Mouse (Mus musculus): ENCODE measurements around the gene Nt5c2.

Nt5c2 gene

DNA sequence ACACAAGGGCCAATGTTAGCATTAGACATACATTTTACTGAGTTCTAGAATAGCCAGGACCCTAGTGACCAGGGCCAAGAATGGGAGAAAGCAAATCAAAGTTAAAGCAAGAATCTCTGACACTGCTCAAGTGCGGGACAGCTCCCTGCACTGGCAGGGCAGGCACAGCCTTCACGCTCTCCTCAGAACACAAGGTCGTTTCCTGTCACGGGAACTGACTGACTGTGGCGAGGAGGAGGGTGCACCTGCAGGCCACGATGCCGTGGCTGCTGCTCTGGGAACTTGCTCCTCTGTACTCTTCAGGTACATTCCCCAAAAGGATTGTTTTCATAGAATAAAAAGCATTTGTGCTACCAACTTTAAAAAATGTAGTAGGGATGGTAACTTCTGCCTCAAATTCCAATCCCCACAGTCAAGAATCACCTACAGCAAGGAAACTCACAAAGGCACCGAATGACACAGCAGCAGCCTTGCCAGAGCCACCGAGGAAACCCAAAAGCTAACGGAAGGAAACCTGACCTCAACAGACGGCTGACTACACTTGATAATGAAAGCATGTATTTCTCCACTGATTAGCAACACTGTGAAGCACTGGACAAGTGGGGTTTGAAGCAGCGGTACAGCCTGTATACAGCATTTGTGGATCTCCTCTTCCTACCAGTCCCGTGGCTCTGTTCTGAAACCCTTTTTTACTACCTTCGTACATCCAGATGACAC, 127.0 kb downstream of the Nt5c2 start:
- no peak for DNase-seq (ENCODE audit: low read depth, low spot score)

DNA sequence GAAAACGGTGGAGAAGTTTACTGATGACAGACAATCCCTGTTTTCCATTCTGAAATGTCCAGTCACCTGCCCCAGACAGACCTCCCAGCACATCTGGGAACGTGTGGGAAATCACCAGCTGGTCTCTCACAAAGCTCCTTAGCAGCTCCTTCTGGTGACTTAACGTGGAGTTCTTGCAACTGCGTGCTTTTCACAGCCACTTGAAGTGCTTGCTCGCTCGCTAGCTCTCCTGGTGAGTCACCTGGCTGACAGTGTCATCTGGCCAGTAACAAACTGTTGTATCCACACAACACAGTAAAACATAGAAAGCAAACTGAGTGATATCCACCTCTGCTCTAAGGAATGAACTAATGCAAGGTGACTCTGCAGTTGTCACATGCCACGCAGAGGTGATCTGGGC, 128.1 kb downstream of the Nt5c2 start:
- no peak for DNase-seq (ENCODE audit: low read depth, low spot score)

DNA sequence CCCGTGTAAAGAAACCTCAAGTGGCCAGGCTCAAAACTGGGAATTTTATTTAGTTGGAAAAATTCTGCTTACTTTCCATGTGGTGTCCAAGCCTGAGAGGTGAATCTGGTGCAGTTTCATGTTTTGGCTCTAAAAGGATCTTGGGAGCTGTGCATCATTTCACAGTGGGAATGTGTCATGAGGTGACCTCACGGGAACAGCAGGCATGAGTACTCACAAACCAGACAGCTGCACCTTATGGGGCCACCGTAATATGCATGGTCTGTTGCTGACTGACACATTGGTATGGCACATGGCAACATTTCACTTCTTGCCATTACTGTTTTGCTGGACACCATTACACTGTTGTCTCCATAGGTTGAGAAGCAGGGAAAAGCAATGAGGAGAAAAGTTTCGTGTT, 129.6 kb downstream of the Nt5c2 start:
- DNase-seq (ENCODE audit: low read depth, low spot score) = no peak

DNA sequence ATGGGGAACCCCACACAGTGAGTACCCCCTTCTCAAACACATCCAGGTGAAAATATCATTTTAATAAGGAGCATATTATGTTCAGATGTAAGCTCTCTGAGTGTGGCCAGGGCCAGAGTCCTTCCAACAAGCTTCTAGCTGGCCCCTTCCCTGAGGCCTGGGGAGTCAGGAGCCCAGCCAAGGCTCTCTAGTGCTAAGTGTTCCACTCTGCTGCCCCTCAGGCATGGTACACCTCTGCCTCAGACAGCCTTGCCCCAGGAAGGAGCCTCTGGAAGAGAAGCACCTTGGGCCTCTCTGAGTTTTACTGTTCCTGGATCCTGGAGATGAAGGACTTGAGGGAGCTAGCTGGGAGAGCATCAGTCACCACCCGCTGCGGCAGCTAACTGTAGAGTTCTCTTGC, 135.1 kb downstream of the Nt5c2 start:
- DNase-seq (ENCODE audit: low read depth, low spot score) = no peak

DNA sequence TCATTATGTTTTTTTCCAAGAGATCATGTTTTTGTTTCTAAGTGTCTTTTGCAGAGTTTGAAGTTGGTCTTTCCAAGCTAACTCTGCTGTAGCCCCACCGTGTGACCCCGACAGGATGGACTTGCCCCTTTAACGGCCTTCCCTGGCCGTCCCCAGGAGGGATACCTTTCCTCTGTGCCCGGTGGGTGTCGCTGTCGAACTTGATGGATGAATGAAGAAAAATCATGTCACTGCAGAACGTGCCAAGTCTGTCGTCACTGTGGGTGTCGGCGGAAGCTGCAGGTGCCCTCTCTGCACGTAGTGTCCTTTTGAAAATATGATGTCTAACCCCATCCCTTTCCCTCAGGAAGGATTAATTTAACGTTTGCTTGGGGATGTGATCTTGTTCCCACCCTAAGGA, 136.6 kb downstream of the Nt5c2 start:
- no peak for DNase-seq (ENCODE audit: low read depth, low spot score)

DNA sequence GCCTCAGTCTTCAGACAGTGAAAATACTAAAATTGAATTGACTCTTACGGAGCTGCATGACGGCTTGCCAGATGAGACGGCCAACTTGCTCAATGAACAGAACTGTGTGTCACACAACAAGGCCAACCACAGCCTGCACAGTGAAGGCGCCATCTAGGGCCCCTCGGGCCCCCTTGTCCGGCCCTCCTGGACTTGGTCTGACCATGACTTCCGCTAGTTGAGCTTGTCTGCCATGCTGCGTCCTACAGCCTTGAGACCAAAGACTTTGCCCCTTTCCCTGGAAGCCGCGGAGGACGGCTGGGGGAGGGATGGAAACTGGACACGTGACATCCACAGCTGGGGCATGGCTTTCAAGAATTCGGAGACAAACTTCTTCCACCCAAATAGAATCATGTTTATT, 137.1 kb downstream of the Nt5c2 start:
- no peak for DNase-seq (ENCODE audit: low read depth, low spot score)

DNA sequence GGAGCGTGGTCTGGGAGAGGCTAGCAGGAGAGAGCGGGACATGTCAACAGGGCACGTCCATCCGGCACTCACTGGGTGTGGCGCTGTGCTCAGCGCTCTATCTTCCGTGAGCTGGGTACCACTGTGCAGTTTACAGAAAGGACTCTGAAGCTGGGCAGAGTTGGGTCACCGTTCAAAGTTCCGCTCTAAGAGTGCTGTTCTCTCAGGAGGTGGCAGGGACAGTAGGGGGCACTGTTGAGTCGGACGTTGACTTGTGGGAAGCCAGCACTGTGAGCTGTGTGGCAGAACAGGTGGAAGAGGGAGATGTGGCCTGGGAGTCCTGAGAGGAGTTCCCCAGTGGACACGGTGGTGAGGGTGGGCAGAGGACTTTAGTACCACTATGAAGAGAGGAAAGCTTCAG, 139.2 kb downstream of the Nt5c2 start:
- DNase-seq (ENCODE audit: low read depth, low spot score) = peak; percentile 67

DNA sequence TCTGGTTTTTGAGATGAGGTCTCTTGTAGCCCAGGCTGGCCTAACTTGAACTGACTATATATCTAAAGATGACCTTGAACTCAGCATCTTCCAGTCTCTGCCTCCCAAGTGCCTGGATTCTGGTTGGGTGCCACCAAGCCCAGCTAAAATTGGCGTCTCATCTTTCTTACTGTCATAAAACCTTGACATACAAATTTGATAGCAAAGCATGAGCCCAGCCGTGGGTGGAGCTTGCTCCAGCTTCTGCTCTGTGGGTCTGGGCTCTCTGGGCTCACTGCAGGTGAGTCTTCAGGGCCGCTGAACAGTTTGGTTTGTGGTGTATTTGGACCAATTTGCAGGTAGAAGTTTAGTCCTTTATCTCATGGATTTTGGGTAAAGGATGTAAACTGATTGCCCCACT, 141.0 kb downstream of the Nt5c2 start:
- DNase-seq (ENCODE audit: low read depth, low spot score) = no peak

DNA sequence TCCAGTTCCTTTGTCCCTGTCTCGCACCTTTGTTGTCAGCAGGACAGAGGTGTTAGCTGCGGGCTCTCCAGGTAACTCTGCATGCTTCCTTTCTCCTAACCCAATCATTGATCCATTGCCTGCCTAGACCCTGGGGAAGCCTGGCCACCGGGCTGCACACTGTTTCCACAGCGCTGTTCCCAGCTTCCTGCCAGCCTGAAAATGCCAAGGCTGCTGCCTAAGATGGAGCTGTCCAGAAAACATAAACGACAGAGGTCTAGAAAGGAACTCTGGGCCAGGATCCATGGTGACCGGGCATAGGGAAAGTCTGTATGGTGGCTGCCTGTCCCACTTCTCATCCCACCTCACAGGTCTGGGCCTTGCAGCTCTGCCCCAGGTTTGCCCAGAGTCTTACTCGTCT, 143.3 kb downstream of the Nt5c2 start:
- no peak for DNase-seq (ENCODE audit: low read depth, low spot score)

DNA sequence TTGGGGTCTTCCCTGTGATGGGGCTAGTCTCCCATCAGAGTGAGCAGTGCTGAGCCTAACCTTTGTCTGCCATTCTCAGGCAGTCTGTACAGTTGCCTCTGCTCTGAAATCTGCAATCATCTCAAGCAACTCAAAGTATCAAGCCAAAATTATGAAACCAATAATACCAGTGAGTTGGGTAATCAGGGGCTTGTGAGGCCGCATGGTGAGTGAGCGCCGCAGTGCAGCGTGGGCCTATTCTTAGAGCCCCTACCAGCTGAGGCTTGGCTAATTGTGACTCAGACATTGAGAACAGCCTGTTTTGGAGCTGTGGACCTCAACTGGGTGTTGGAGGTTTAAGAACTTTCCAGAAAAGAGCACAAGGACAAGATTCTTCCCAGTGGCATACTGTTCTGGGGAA, 143.9 kb downstream of the Nt5c2 start:
- no peak for DNase-seq (ENCODE audit: low read depth, low spot score)

DNA sequence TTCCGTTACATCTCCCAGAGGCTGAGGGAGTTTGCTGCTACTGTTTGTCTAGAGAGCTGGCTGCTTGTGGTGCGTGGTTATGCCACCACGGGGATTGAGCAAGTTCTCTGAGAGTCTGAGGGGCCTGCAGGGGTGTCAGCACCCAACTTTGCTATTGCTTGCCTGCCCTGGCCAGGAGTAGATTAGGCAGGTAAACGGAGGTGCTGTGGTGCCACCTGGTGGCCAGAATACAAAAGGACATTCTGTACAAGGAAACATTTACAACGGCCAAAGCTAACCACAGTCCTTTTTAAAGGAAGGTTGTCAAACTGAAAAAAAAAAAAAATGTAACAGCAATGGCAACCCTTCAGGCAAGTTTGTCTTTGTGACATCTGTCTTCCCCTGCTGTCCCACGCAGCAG, 145.4 kb downstream of the Nt5c2 start:
- DNase-seq (ENCODE audit: low read depth, low spot score) = peak; percentile 65

DNA sequence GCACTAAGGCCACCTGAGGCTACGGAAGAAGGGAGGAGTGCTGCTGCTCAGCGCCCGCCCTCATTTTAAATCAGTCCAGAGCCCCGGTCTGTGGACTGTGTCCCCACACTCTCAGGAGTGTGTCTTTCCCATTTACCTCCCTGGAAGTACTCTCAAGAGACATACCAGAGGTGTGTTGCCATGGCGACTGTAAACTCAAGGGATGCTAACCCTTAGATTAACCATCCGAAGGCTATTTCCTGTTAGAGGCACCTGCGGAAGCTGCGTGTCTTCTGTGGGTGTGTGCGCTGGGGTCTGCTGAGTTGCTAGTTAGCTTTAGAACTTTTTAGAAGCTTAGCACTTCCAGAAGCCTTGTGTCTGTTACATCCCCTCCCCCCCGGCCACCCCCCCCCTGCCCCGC, 145.9 kb downstream of the Nt5c2 start:
- DNase-seq (ENCODE audit: low read depth, low spot score) = no peak

DNA sequence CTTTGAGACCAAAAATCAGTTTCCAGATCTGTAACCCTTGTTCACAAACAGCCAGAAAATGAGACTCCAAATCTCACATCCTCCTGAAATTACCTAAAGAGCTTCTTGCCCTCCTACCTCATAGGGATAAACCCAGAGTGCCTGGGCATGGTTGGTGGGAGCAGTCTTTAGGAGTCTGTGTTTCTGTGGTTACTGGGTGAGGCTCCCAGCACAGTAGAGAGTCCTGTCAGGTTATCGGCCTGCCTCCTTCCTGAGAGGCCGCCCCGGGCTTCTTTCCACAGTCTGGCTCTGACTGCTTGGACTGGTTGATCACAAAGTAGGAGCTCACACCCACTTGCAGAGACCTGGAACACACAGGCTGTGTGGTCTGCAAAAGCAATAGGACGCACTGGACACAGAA, 149.6 kb downstream of the Nt5c2 start:
- DNase-seq (ENCODE audit: low read depth, low spot score) = no peak

DNA sequence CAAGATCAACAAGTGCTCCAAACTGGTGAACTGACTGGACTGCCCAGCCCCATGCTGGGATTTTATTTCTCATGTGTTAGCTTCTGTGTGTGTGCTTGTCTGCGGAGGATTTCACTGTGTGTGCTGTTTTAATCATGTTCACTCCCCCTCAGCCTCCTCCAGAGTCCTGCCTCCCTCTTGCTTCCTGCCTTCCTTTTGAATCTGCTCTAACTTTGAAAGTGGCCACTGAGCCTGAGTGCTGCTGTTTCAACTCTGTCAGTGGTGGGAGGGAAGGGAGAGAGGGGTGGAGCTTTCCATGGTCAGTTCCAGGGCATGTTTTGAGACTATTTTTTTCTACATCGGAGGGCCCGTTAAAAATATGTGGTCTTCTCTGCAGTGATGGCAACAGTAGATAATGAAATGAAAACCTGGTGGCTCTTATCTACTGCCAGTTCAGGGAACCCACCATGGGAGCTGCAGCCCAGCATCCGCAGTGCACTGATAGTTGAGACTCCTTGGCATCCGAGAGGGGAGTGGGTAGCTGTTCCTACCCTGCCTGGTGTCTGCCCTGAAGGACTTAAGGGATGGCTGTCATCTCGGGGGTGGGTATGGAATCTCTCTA, 150.1 kb downstream of the Nt5c2 start:
- no peak for DNase-seq (ENCODE audit: low read depth, low spot score)

DNA sequence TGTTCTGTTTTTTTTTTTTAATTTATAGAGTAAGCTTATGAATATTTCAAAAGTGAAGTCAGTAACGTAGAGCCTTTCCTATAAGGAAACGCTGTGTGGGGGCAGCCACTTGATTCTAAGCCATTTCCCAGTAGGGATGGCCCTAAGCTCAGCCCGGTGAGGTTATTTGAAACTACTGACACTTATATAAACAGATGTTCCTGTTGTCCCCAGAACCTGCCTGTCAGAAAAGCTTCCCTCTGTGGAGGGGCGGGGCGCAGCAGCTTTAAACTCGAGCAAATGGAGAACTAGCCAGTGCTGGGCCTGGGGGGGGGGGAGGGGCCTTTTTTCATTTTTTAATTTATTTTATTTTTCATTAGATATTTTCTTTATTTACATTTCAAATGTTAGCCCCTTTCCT, 150.9 kb downstream of the Nt5c2 start:
- no peak for DNase-seq (ENCODE audit: low read depth, low spot score)

DNA sequence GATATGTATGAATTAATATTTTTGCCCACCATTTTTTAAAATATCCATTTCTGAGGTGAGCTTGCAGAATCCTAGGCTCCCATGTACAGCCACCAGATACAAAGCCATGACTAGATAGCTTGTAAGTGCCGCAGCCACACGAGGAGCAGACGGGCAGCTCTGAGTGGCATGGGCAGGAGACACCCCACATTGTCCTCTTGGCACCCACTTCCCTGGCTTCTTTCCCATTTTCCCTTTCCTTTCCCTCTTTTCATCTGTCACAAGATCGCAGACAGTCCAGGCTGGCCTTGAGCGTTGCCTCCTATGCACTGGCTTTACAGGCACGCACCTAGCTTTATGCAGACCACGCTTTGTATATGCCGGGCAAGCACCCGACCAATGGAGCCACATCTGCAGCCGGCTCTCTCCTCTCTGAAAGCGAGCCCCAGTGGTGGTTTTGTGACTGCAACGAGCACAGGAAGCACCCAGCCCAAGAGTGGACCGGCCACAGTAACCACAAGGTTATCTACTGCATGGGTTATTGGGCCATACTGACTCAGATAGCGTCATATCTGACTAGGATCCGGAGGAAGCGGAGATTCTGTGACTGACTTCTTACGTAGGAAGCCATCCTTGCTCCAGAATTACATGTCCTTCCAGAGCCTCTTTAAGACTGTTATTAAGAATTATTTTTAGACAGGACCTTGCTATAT, 151.6 kb downstream of the Nt5c2 start:
- no peak for DNase-seq (ENCODE audit: low read depth, low spot score)

DNA sequence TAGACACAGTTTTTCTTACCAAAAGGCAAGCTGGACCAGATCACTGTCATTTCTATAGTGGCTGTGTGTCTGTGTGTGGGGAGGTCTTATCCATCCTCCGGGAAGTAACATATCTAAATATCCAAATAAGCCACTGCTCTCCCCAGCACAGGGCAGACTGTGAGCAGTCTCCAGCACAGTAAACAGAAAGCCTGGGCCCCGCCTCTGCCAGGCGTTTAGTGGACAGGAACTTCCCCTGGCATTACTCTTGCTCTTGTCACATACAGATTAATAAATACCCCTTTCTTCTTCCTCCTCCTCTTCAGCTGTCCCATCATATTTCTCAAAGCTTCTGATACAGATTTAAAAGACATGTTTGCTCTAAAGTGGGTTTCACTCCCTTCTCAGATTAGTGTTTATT, 152.4 kb downstream of the Nt5c2 start:
- DNase-seq (ENCODE audit: low read depth, low spot score) = no peak

DNA sequence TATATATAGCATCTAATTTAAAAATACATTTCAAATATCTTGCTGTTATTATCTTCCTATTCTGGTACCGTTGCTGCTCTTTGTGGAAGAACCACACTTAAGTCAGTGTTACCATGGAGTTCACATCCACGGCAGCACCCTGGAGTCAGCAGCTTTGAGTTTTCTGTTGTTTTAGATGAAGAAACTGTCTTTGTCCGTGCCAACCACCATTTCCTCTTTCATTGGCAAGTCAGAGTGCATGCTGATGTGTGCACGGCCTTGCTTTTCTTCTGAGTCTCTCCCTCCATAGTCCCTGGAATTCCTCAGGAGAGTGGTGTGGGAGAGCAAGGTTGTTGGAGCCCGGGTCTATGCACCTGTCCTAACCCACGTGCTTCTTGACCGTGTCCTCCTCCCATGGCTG, 156.8 kb downstream of the Nt5c2 start:
- no peak for DNase-seq (ENCODE audit: low read depth, low spot score)

DNA sequence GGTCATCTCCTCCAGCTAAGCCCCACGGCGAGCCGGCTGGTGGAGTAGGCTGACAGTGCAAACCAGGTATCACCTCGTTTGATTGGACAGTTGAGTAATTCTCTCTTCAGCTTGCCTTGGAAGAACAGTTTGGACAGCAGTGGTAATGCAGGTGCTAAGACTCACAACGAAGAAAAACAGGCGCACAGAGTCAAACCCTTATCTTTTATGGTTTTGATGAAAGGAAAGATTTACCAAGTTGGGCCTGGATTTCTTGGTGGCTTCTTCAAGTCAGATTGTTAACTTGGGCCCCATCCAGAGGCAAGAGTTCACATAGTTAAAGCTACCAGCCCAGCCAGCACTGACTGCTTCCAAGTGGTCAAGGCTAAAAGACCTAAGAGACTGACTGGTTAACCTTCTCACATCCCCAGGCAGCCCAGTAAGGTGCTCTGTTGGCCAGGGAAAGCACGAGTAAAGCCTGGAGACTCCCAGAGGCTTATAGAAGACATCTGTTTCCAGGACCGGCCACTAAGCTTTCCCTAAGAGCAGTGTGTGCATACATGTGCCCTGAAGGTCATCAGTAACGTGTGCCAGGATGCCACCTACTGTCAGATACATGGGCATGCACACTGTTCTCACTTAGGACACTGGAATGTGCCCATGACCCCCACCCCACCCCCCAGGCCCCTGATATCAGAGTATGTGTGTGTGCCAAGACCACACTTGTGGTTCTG, 157.5 kb downstream of the Nt5c2 start:
- no peak for DNase-seq (ENCODE audit: low read depth, low spot score)

DNA sequence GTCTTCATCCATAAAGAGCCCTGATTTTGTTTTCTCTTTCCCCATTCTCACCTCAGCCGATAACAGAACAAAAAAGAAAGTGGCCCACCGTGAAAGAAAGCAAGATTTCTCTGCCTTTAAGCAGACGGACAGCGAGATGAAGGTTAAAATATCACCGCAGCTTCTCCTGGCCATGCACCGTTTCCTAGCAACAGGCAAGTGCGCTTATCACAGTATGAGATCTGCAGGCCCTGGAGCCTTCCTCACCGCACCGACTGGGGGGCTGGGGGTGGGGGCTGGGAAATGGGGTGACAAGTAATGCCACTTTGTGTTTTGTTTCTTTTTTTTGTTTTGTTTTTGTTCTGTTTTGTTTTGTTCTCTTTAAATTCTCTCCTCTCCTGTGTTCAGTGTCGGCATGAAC, 158.2 kb downstream of the Nt5c2 start:
- DNase-seq (ENCODE audit: low read depth, low spot score) = no peak

DNA sequence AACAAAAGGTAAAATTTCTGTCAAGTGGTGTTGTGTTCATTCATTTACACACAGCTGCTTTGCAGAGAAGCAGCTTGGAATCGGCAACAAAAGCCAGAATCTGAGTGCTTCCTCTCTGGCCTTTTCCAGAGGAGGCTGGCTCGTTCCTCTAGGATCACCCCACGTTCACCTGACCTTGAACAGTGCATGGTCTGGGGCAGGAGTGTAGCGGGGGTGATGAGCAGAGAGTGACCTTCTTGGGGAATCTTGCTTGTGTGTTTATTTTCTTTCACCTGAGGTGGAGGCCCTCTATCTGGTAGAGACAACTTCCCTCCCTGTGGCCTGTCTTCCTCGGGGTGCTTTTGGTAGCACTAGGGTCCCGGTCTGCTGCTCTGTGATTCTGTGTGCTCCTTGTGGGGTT, 158.7 kb downstream of the Nt5c2 start:
- no peak for DNase-seq (ENCODE audit: low read depth, low spot score)

DNA sequence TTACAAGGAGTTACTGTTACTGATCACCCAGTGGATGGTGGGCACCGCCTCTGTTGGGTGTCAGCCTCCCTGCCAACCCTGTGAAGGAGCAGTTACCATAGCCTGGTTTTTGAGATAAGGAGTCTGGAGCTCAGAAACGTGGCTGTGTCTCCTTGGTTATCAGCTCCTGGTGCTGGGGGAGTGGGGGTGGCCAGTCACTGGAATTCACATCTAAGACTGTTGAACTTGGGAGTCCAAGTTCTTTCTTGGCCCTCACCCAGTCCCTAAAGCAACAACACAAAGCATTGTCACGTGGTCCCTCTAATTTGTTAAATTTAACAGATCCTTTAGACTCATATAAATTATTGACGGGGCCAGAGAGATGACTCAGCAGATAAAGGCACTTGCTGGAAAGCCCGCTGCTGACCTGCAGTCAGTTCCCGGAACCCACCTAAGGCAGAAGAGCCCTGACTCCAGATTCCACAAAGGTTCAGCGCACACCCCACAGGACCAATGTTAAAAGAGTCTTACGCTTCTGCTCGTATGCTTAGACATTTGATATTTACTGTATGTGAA, 165.4 kb downstream of the Nt5c2 start:
- DNase-seq (ENCODE audit: low read depth, low spot score) = no peak

Measured in embryo, embryonic 11.5 days (tissue).